Mouse (Mus musculus): Measurements from ENCODE around the gene Ttll11. TPM values are rescaled to one million over a fixed set of nuclear protein-coding genes. Genes with fewer than 3 reads are reported as not detected.

The Ttll11 gene
- polyA plus RNA-seq, 2 experiments = 1.2 to 2.5 TPM

- no peaks in the 10 kb centered on the region for H3K4me1 ChIP-seq (ENCODE audit: control insufficient read depth, insufficient read depth, low read length)
- no peaks in the 10 kb centered on the region for H3K9me3 ChIP-seq (ENCODE audit: control insufficient read depth, low read length)
- no peak overlapping the region for H3K4me3 ChIP-seq (replicated peaks; ENCODE audit: low read length)
- H3K9ac ChIP-seq (ENCODE audit: low read depth, low read length, severe bottlenecking) = no peak overlapping the region
- TF ChIP-seq POLR2A (IDR thresholded peaks at IDR 0.05; ENCODE audit: borderline replicate concordance, extremely low read depth, insufficient read depth, insufficient read length) = no peak
- DNase-seq (ENCODE audit: low spot score) (no peak), ATAC-seq (ENCODE audit: low FRiP score, low read depth) (no peak)
- no peak overlapping the region for H3K27ac ChIP-seq (replicated peaks; ENCODE audit: low read depth, low read length)
- no peaks in the 10 kb centered on the region for H3K27me3 ChIP-seq (ENCODE audit: control insufficient read depth, insufficient read depth, low read length)
- no peaks in the 10 kb centered on the region for H3K36me3 ChIP-seq (ENCODE audit: control insufficient read depth, insufficient read depth, low read length)
- WGBS = 36% methylated on average over 16 of the region's 16 CpGs
- H3K4me2 ChIP-seq (replicated peaks; ENCODE audit: low read depth, low read length, severe bottlenecking) = no peak overlapping the region
These were observed 27.3 kb downstream of the Ttll11 start for GRCm38 (mm10) chr2:35952187-35952958.

GRCm38 (mm10) chr2:35944896-35945295 is 34.8 kb downstream of the Ttll11 start:
- no peak overlapping the region for H3K4me2 ChIP-seq (replicated peaks; ENCODE audit: low read depth, low read length, severe bottlenecking)
- H3K9ac ChIP-seq (ENCODE audit: low read depth, low read length, severe bottlenecking) = no peak overlapping the region
- ATAC-seq (ENCODE audit: low FRiP score, low read depth) (no peak), DNase-seq (ENCODE audit: low spot score) (no peak)
- H3K4me3 ChIP-seq (replicated peaks; ENCODE audit: low read length) = no peak overlapping the region
- H3K27me3 ChIP-seq (ENCODE audit: control insufficient read depth, insufficient read depth, low read length) = no peaks in the 10 kb centered on the region
- no peaks in the 10 kb centered on the region for H3K36me3 ChIP-seq (ENCODE audit: control insufficient read depth, insufficient read depth, low read length)
- no peak for TF ChIP-seq POLR2A (IDR thresholded peaks at IDR 0.05; ENCODE audit: borderline replicate concordance, extremely low read depth, insufficient read depth, insufficient read length)
- no peaks in the 10 kb centered on the region for H3K9me3 ChIP-seq (ENCODE audit: control insufficient read depth, low read length)
- H3K4me1 ChIP-seq (ENCODE audit: control insufficient read depth, insufficient read depth, low read length) = no peaks in the 10 kb centered on the region
- H3K27ac ChIP-seq (replicated peaks; ENCODE audit: low read depth, low read length) = no peak overlapping the region
- WGBS = 89% methylated on average over 4 of the region's 4 CpGs

- H3K9ac ChIP-seq (ENCODE audit: low read depth, low read length, severe bottlenecking) = no peak overlapping the region
- H3K27me3 ChIP-seq (ENCODE audit: control insufficient read depth, insufficient read depth, low read length) = no peaks in the 10 kb centered on the region
- no peak overlapping the region for H3K4me2 ChIP-seq (replicated peaks; ENCODE audit: low read depth, low read length, severe bottlenecking)
- no peak for DNase-seq (ENCODE audit: low spot score)
- no peak for ATAC-seq (ENCODE audit: low FRiP score, low read depth)
- no peak for TF ChIP-seq POLR2A (IDR thresholded peaks at IDR 0.05; ENCODE audit: borderline replicate concordance, extremely low read depth, insufficient read depth, insufficient read length)
- no peaks in the 10 kb centered on the region for H3K4me1 ChIP-seq (ENCODE audit: control insufficient read depth, insufficient read depth, low read length)
- no peaks in the 10 kb centered on the region for H3K36me3 ChIP-seq (ENCODE audit: control insufficient read depth, insufficient read depth, low read length)
- no peak overlapping the region for H3K27ac ChIP-seq (replicated peaks; ENCODE audit: low read depth, low read length)
- H3K4me3 ChIP-seq (replicated peaks; ENCODE audit: low read length) = no peak overlapping the region
- no peaks in the 10 kb centered on the region for H3K9me3 ChIP-seq (ENCODE audit: control insufficient read depth, low read length)
- WGBS = 67% methylated on average over 9 of the region's 9 CpGs
These were observed 36.8 kb downstream of the Ttll11 start for GRCm38 (mm10) chr2:35942960-35943359.

- WGBS = 72% methylated on average over 5 of the region's 5 CpGs
- TF ChIP-seq POLR2A (IDR thresholded peaks at IDR 0.05; ENCODE audit: borderline replicate concordance, extremely low read depth, insufficient read depth, insufficient read length) = no peak
- Histone ChIP-seq H3K4me1 (ENCODE audit: control insufficient read depth, insufficient read depth, low read length) (no peaks in the 10 kb centered on the region), H3K4me2 (replicated peaks; ENCODE audit: low read depth, low read length, severe bottlenecking) (no peak overlapping the region), H3K9me3 (ENCODE audit: control insufficient read depth, low read length) (no peaks in the 10 kb centered on the region), H3K27ac (replicated peaks; ENCODE audit: low read depth, low read length) (no peak overlapping the region), H3K36me3 (ENCODE audit: control insufficient read depth, insufficient read depth, low read length) (no peaks in the 10 kb centered on the region), H3K9ac (ENCODE audit: low read depth, low read length, severe bottlenecking) (no peak overlapping the region), H3K4me3 (replicated peaks; ENCODE audit: low read length) (no peak overlapping the region), H3K27me3 (ENCODE audit: control insufficient read depth, insufficient read depth, low read length) (no peaks in the 10 kb centered on the region)
- ATAC-seq (ENCODE audit: low FRiP score, low read depth) = no peak
- no peak for DNase-seq (ENCODE audit: low spot score)
These were observed 44.7 kb downstream of the Ttll11 start for GRCm38 (mm10) chr2:35935045-35935444.

- H3K27me3 ChIP-seq (ENCODE audit: control insufficient read depth, insufficient read depth, low read length) = no peaks in the 10 kb centered on the region
- no peak for TF ChIP-seq POLR2A (IDR thresholded peaks at IDR 0.05; ENCODE audit: borderline replicate concordance, extremely low read depth, insufficient read depth, insufficient read length)
- H3K9ac ChIP-seq (ENCODE audit: low read depth, low read length, severe bottlenecking) = no peak overlapping the region
- WGBS = 92% methylated on average over 13 of the region's 13 CpGs
- H3K4me2 ChIP-seq (replicated peaks; ENCODE audit: low read depth, low read length, severe bottlenecking) = no peak overlapping the region
- no peak overlapping the region for H3K27ac ChIP-seq (replicated peaks; ENCODE audit: low read depth, low read length)
- no peak overlapping the region for H3K4me3 ChIP-seq (replicated peaks; ENCODE audit: low read length)
- no peaks in the 10 kb centered on the region for H3K36me3 ChIP-seq (ENCODE audit: control insufficient read depth, insufficient read depth, low read length)
- H3K4me1 ChIP-seq (ENCODE audit: control insufficient read depth, insufficient read depth, low read length) = no peaks in the 10 kb centered on the region
- no peak for DNase-seq (ENCODE audit: low spot score)
- no peaks in the 10 kb centered on the region for H3K9me3 ChIP-seq (ENCODE audit: control insufficient read depth, low read length)
- no peak for ATAC-seq (ENCODE audit: low FRiP score, low read depth)
These were observed 46.6 kb downstream of the Ttll11 start for GRCm38 (mm10) chr2:35933116-35933515.
